Mouse (Mus musculus): Measurements from ENCODE around the gene Col5a3. TPM values are rescaled to one million over a fixed set of nuclear protein-coding genes. Genes with fewer than 3 reads are reported as not detected.

The Col5a3 gene
- total RNA-seq, 1 experiment, result 2.3 TPM

DNA sequence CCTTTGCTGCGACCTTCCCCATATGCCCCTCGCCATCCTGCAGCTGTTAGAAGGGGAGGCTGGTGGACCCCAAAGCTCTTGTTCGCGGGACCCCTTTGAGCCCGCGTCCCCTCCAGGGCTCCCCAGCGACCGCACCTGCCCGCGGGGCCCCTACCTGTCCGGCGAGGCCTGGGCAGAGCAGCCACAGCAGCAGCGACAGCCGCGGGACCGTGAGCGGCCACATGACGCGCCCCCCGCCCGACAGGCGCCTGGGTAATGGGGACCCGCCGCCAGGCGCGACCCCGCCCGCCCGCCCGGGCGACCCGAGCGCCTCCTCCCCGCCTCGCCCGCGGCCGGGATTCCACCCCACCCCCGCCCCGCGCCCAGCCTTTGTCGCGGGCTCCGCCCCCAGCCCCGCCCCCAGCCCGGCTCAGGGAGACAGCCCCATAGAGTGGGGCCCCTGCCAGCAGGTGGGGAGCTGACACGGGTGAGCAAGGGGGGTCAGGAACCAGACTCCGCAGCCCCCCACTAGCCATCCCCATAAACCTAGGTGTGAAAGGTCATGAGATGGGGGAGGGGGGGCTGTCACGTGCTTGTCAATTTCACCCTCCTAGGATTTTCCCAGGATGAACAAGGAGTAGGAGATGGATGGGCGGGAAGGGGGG, 68.7 kb downstream of the Col5a3 start, which contains the start of gene Olfm2:
TSS of gene Olfm2 (minus strand) at position 333 of the 644 bp plus-strand sequence.
- no peaks in the 10 kb centered on the region for H3K36me3 ChIP-seq (ENCODE audit: control insufficient read depth, insufficient read depth, low read length, poor library complexity, severe bottlenecking)
- no peak for TF ChIP-seq ZNF384 (IDR thresholded peaks at IDR 0.05; ENCODE audit: low read depth, low read length)
- TF ChIP-seq MAFK (IDR thresholded peaks at IDR 0.05; ENCODE audit: insufficient read depth, low read depth, low read length), result no peak
- no peak for TF ChIP-seq HCFC1 (IDR thresholded peaks at IDR 0.05; ENCODE audit: borderline replicate concordance, insufficient read depth, low read length)
- TF ChIP-seq ZC3H11A (IDR thresholded peaks at IDR 0.05; ENCODE audit: borderline replicate concordance, low read depth, low read length), result no peak
- TF ChIP-seq CHD2 (IDR thresholded peaks at IDR 0.05; ENCODE audit: low read depth, low read length), result no peak
- DNase-seq (ENCODE audit: low read depth, low spot score), result no peak
- peak within 1 kb of the TSS; percentile 68 to 74 for H3K4me3 ChIP-seq (ENCODE audit: insufficient read depth in 1 of 2, low read depth in 1 of 2, low read length in 2 of 2, poor library complexity in 1 of 2, severe bottlenecking in 1 of 2)
- H3K27ac ChIP-seq (ENCODE audit: insufficient read depth, low read depth, low read length, poor library complexity, severe bottlenecking), result no peak within 1 kb of the TSS
- H3K9ac ChIP-seq (ENCODE audit: insufficient read depth, low read depth, low read length, poor library complexity, severe bottlenecking), result peak within 1 kb of the TSS; percentile 66
- in situ Hi-C loops (cut with MboI; ENCODE audit: low sequenced_read_pairs in 2 of 2, unreplicated experiment in 2 of 2), result no loop called here
- no peaks in the 10 kb centered on the region for H3K9me3 ChIP-seq (ENCODE audit: control insufficient read depth, insufficient read depth, low read depth, low read length)
- H3K4me1 ChIP-seq (ENCODE audit: control insufficient read depth in 2 of 2, insufficient read depth in 2 of 2, low read length in 2 of 2, poor library complexity in 1 of 2), result peaks cover 7 to 28% of the 10 kb centered on the region in 2 experiments; a peak in 3 of 4 replicates

DNA sequence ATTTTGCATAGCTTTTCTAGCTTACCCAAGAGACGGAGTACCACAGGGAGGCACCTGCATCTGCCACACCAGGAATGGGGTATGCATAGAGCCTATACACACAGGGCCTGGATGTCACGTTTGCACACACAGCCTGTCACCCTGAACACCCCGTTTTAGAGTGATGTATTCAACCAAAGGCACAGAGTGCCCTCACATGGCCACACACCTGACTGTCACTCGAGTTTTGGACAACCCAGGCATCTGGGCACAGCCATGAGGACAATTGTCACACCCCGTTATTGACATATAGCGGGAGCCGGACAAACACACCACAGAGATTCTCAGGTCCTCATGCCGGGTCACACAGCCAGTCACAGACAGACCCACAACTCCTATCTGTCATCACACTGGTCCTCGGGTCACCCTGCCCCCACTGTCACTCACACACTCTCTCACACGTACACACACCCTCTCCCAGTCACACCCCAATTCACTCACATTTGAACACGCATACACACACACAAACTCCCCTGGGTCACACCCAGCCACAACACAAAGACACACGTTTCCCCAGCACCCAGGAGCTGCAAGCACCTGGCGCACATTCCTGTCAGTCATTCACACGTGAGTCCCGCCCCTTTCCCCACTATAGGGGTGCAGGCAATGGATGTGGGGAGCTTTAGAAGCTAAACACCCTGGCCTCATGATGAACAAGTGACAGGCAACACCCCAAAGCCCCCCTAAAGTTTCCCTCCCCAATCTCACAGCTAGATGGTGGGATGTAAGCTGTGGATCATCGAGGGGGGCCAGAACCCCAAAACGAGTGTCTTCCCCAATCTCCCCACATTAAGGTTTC, 69.5 kb downstream of the Col5a3 start:
- Histone ChIP-seq H3K9ac (ENCODE audit: insufficient read depth, low read depth, low read length, poor library complexity, severe bottlenecking) (peak overlapping the region; percentile 66), H3K4me1 (ENCODE audit: control insufficient read depth in 2 of 2, insufficient read depth in 2 of 2, low read length in 2 of 2, poor library complexity in 1 of 2) (peaks cover 7 to 28% of the 10 kb centered on the region in 2 experiments; a peak in 3 of 4 replicates), H3K9me3 (ENCODE audit: control insufficient read depth, insufficient read depth, low read depth, low read length) (no peaks in the 10 kb centered on the region), H3K36me3 (ENCODE audit: control insufficient read depth, insufficient read depth, low read length, poor library complexity, severe bottlenecking) (no peaks in the 10 kb centered on the region), H3K27ac (ENCODE audit: insufficient read depth, low read depth, low read length, poor library complexity, severe bottlenecking) (no peak overlapping the region), H3K4me3 (ENCODE audit: insufficient read depth in 1 of 2, low read depth in 1 of 2, low read length in 2 of 2, poor library complexity in 1 of 2, severe bottlenecking in 1 of 2) (peak overlapping the region; percentile 68 to 74)
- no peak for DNase-seq (ENCODE audit: low read depth, low spot score)
- in situ Hi-C loops (cut with MboI; ENCODE audit: low sequenced_read_pairs in 2 of 2, unreplicated experiment in 2 of 2), result no loop called here
- TF ChIP-seq HCFC1 (IDR thresholded peaks at IDR 0.05; ENCODE audit: borderline replicate concordance, insufficient read depth, low read length), result no peak
- TF ChIP-seq ZNF384 (IDR thresholded peaks at IDR 0.05; ENCODE audit: low read depth, low read length), result no peak
- no peak for TF ChIP-seq ZC3H11A (IDR thresholded peaks at IDR 0.05; ENCODE audit: borderline replicate concordance, low read depth, low read length)
- TF ChIP-seq CHD2 (IDR thresholded peaks at IDR 0.05; ENCODE audit: low read depth, low read length), result no peak
- TF ChIP-seq MAFK (IDR thresholded peaks at IDR 0.05; ENCODE audit: insufficient read depth, low read depth, low read length), result no peak

DNA sequence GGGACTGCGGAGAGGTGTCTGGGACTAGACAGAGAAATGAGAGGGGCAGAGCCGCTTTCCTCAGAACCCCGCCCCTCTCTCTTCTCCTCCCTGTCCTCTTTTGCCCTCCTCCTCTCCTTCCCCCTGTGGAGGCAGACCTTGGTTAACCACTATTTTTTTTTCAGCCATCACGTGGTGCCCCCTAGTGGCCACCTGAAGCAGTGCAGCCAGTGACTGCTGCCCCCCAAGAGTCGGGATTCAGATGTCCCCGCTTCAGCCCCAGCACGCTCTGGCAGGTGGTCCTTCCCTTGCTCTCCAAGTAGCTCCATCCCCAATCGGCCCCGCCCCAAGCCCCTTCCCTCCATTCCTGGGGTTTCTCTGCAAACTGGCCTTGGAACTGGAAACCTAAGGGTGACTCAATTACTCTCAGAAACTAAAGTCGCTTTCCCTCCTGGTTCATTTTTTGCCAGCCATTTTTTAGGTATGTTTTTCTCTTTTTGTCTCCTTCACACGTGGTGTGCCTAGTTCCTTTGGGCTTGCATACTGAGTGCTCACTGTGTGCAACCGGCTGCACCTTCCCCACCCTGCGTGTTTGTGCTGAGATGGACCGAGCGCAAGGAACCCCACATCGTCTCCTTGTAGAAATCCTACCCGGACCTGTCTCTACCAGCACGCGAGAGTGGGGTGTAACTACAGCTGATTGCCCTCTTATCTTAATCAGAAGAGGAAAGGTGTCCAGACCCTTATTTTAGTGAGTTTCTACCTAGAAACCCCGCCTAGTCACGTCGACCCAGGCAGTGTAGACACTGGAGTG, 70.7 kb downstream of the Col5a3 start:
- Histone ChIP-seq H3K4me3 (ENCODE audit: insufficient read depth in 1 of 2, low read depth in 1 of 2, low read length in 2 of 2, poor library complexity in 1 of 2, severe bottlenecking in 1 of 2) (peak overlapping the region in 1 of 2 experiments; percentile 34; a peak in 2 of 4 replicates), H3K4me1 (ENCODE audit: control insufficient read depth in 2 of 2, insufficient read depth in 2 of 2, low read length in 2 of 2, poor library complexity in 1 of 2) (peaks cover 7 to 28% of the 10 kb centered on the region in 2 experiments; a peak in 3 of 4 replicates), H3K9ac (ENCODE audit: insufficient read depth, low read depth, low read length, poor library complexity, severe bottlenecking) (no peak overlapping the region), H3K9me3 (ENCODE audit: control insufficient read depth, insufficient read depth, low read depth, low read length) (no peaks in the 10 kb centered on the region), H3K36me3 (ENCODE audit: control insufficient read depth, insufficient read depth, low read length, poor library complexity, severe bottlenecking) (no peaks in the 10 kb centered on the region), H3K27ac (ENCODE audit: insufficient read depth, low read depth, low read length, poor library complexity, severe bottlenecking) (no peak overlapping the region)
- in situ Hi-C loops (cut with MboI; ENCODE audit: low sequenced_read_pairs in 2 of 2, unreplicated experiment in 2 of 2), result no loop called here
- peak; percentile 92 for TF ChIP-seq ZNF384 (IDR thresholded peaks at IDR 0.05; ENCODE audit: low read depth, low read length)
- no peak for TF ChIP-seq CHD2 (IDR thresholded peaks at IDR 0.05; ENCODE audit: low read depth, low read length)
- no peak for TF ChIP-seq ZC3H11A (IDR thresholded peaks at IDR 0.05; ENCODE audit: borderline replicate concordance, low read depth, low read length)
- DNase-seq (ENCODE audit: low read depth, low spot score), result no peak

DNA sequence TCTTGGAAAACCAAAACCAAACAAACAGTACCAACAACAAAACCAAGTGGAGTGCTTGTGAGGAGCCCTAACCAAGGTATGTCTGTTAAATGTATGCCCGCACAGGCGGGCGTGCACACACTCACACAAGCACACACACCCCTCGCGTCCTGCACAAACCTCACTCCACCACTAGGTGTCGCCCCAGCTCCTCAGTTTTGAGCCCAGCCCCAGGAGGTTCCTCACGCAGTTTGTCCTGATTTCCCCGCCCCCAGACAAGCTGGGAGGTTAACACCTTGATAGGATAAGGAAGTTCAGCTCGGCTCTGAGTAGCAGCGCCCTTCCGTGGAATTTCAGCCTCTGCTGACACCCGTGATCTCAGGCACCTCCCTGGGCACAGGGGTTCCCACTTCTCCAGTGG, 74.5 kb downstream of the Col5a3 start:
- TF ChIP-seq MAFK (IDR thresholded peaks at IDR 0.05; ENCODE audit: insufficient read depth, low read depth, low read length), result no peak
- TF ChIP-seq ZC3H11A (IDR thresholded peaks at IDR 0.05; ENCODE audit: borderline replicate concordance, low read depth, low read length), result peak; percentile 74; the same call in 1 of the 2 replicates
- no peak for TF ChIP-seq CHD2 (IDR thresholded peaks at IDR 0.05; ENCODE audit: low read depth, low read length)
- no peak for TF ChIP-seq ZNF384 (IDR thresholded peaks at IDR 0.05; ENCODE audit: low read depth, low read length)
- 0 out of 2 replicates have a peak, but pooled peaks have one; percentile 31 for TF ChIP-seq HCFC1 (IDR thresholded peaks at IDR 0.05; ENCODE audit: borderline replicate concordance, insufficient read depth, low read length)
- DNase-seq (ENCODE audit: low read depth, low spot score), result peak; percentile 94
- Histone ChIP-seq H3K27ac (ENCODE audit: insufficient read depth, low read depth, low read length, poor library complexity, severe bottlenecking) (no peak overlapping the region), H3K4me1 (ENCODE audit: control insufficient read depth in 2 of 2, insufficient read depth in 2 of 2, low read length in 2 of 2, poor library complexity in 1 of 2) (peaks cover 0 to 6% of the 10 kb centered on the region in 2 experiments; a peak in 1 of 4 replicates), H3K9me3 (ENCODE audit: control insufficient read depth, insufficient read depth, low read depth, low read length) (no peaks in the 10 kb centered on the region), H3K9ac (ENCODE audit: insufficient read depth, low read depth, low read length, poor library complexity, severe bottlenecking) (no peak overlapping the region), H3K36me3 (ENCODE audit: control insufficient read depth, insufficient read depth, low read length, poor library complexity, severe bottlenecking) (no peaks in the 10 kb centered on the region), H3K4me3 (ENCODE audit: insufficient read depth in 1 of 2, low read depth in 1 of 2, low read length in 2 of 2, poor library complexity in 1 of 2, severe bottlenecking in 1 of 2) (no peak overlapping the region)
- in situ Hi-C loops (cut with MboI; ENCODE audit: low sequenced_read_pairs in 2 of 2, unreplicated experiment in 2 of 2), result no loop called here

All from ES-E14 (cell line).